Mouse (Mus musculus): ENCODE measurements at regions not wholly inside any gene's neighbourhood (a gene's known extent, or its start where the extent isn't known, plus 50 kb on each side); places are given as distances from the start of the nearest gene placed in this dataset.

GRCm38 (mm10) chr9:61468897-61469509 lies 96.8 kb downstream of the Tle3 start:
- TF ChIP-seq EP300 (IDR thresholded peaks at IDR 0.05; ENCODE audit: low read depth) (no peak), CTCF (IDR thresholded peaks at IDR 0.05; ENCODE audit: low read depth) (no peak)
- no peak overlapping the region for H3K9ac ChIP-seq (replicated peaks; ENCODE audit: low read depth, low read length)
- no peaks in the 10 kb centered on the region for H3K36me3 ChIP-seq (replicated peaks; ENCODE audit: control insufficient read depth, insufficient read depth, low read length)
- H3K27me3 ChIP-seq (ENCODE audit: control insufficient read depth, insufficient read depth, low read length): peaks cover 31% of the 10 kb centered on the region
- peaks cover 19% of the 10 kb centered on the region for H3K9me3 ChIP-seq (replicated peaks; ENCODE audit: control insufficient read depth, low read length)
- no peak overlapping the region for H3K4me3 ChIP-seq (ENCODE audit: low read depth, low read length)
- WGBS: 63% methylated on average over 11 of the region's 11 CpGs
- no peak overlapping the region for H3K27ac ChIP-seq (ENCODE audit: low read depth)
- H3K4me2 ChIP-seq (ENCODE audit: low read depth, low read length): no peak overlapping the region
- no peaks in the 10 kb centered on the region for H3K4me1 ChIP-seq (ENCODE audit: control insufficient read depth, insufficient read depth)
- DNase-seq (ENCODE audit: low spot score): no peak
- ATAC-seq (ENCODE audit: insufficient read depth, low read depth): no peak

GRCm38 (mm10) chr9:61468368-61468848 lies 96.2 kb downstream of the Tle3 start:
- H3K4me3 ChIP-seq (ENCODE audit: low read depth, low read length): no peak overlapping the region
- no peak overlapping the region for H3K9ac ChIP-seq (replicated peaks; ENCODE audit: low read depth, low read length)
- no peaks in the 10 kb centered on the region for H3K4me1 ChIP-seq (ENCODE audit: control insufficient read depth, insufficient read depth)
- TF ChIP-seq EP300 (IDR thresholded peaks at IDR 0.05; ENCODE audit: low read depth) (no peak), CTCF (IDR thresholded peaks at IDR 0.05; ENCODE audit: low read depth) (no peak)
- H3K9me3 ChIP-seq (replicated peaks; ENCODE audit: control insufficient read depth, low read length): peaks cover 19% of the 10 kb centered on the region
- H3K36me3 ChIP-seq (replicated peaks; ENCODE audit: control insufficient read depth, insufficient read depth, low read length): no peaks in the 10 kb centered on the region
- H3K4me2 ChIP-seq (ENCODE audit: low read depth, low read length): no peak overlapping the region
- H3K27ac ChIP-seq (ENCODE audit: low read depth): no peak overlapping the region
- WGBS: 50% methylated on average over 6 of the region's 6 CpGs
- DNase-seq (ENCODE audit: low spot score): no peak
- ATAC-seq (ENCODE audit: insufficient read depth, low read depth): no peak
- H3K27me3 ChIP-seq (ENCODE audit: control insufficient read depth, insufficient read depth, low read length): peaks cover 34% of the 10 kb centered on the region
